Mouse (Mus musculus) cerebellum, adult 18-20 months (tissue): ENCODE measurements around the gene Flt4.

Experiments
- DNase-seq, 2 experiments: peaks; one replicate each; pipeline ENCODE4 v3.0.0; 2021

Flt4 gene

DNA sequence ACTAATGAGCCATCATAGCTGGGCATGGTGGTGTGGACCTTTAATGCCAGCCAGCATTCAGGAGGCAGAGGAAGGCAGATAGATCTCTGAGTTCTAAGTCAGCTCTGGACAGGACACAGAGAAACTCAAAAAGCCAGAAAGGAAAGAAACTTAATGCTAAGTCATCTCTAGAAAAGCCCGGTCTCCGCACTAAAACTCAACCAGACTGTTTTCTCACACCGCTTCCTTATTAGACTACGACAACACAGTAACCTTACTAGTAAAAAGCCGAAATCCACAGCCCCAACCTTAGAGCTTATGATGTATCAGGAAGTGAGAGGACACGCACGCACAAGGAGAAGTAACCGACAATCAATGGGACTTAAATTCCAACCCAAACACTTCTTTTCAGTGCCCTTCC lies 93.0 kb downstream of the Flt4 start:
- DNase-seq = no peak
